Mouse (Mus musculus): ENCODE results near the gene Hspe1. TPM values are rescaled to one million over a fixed set of nuclear protein-coding genes. Genes with fewer than 3 reads are reported as not detected.

Hspe1 gene
- polyA plus RNA-seq, 1 experiment from 2014 or later: 292 TPM

DNA sequence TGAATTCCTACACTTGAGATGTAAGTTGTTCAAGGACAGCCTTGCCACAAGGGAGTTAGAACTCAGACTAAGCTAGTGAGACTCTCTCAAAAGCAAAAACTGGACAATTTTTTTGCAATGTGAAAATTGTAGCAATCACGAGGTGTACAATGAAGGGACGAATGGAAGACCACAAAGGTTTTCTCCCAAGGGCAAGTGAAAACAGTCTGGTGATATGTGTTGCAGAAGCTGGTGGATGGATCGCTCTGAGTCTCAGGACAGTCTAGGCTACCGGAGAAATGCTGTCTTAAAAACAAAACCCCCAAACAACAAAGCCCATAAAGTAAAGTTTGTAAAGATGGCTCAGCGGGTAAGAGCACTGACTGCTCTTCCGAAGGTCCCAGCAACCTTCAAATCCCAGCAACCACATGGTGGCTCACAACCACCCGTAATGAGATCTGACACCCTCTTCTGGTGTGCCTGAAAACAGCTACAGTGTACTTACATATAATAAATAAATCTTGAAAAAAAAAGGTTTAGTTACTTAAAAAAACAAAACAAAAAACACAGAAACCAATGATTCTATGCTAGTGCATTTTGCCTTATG is 2.1 kb upstream of the Hspe1 start:
- H3K27me3 ChIP-seq: no peaks in the 10 kb centered on the region
- H3K27ac ChIP-seq (replicated peaks): no peak overlapping the region
- no peak overlapping the region for H3K9ac ChIP-seq
- H3K9me3 ChIP-seq (replicated peaks): no peaks in the 10 kb centered on the region; the same call in 1 of the 2 replicates
- WGBS: 44% methylated on average over 7 of the region's 7 CpGs
- ATAC-seq (ENCODE audit: insufficient number of reproducible peaks, low FRiP score, low TSS enrichment, low read depth): no peak
- H3K4me3 ChIP-seq (replicated peaks): peak overlapping the region; percentile 96
- peaks cover 33% of the 10 kb centered on the region for H3K4me1 ChIP-seq
- H3K36me3 ChIP-seq: peaks cover 46% of the 10 kb centered on the region
- H3K4me2 ChIP-seq (replicated peaks): peak overlapping the region; percentile 72

GRCm38 (mm10) chr1:55086868-55087400 is 998 bp upstream of the Hspe1 start:
- peak overlapping the region; percentile 72 for H3K4me2 ChIP-seq (replicated peaks)
- H3K27me3 ChIP-seq: no peaks in the 10 kb centered on the region
- H3K4me3 ChIP-seq (replicated peaks): peak overlapping the region; percentile 96
- peak overlapping the region; percentile 95 for H3K27ac ChIP-seq (replicated peaks)
- H3K9me3 ChIP-seq (replicated peaks): no peaks in the 10 kb centered on the region; the same call in 1 of the 2 replicates
- ATAC-seq (ENCODE audit: insufficient number of reproducible peaks, low FRiP score, low TSS enrichment, low read depth): no peak
- peaks cover 33% of the 10 kb centered on the region for H3K4me1 ChIP-seq
- H3K9ac ChIP-seq: peak overlapping the region; percentile 89
- 0% methylated on average over 13 of the region's 13 CpGs for WGBS
- peaks cover 42% of the 10 kb centered on the region for H3K36me3 ChIP-seq

DNA sequence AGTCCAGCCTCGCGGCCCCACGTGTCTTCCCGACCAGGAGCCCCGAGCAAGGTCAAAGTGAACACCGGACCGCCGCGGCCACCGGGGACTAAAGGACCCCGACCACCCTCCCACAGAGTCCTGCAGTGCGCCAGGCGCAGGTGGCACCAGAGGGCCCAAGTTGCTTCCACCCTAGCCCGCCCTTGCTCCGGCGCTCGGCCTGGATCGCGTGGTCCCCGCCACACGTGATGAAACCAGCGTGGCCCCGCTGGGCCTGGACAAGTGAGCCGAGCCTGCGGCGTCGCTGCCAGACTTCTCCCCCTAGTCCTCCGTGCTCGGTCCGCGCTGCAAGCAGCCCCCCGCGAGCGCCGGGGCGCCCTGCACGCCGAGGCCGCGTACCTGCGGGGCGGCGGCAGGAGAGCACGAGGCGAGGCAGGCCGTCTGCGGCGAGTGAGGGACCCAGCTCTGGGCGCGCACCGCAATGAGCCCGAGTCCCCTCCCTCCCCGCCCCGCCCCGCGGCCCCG is 479 bp upstream of the Hspe1 start:
- Histone ChIP-seq H3K4me1 (peaks cover 33% of the 10 kb centered on the region), H3K27me3 (no peaks in the 10 kb centered on the region), H3K27ac (replicated peaks) (peak overlapping the region; percentile 95), H3K4me3 (replicated peaks) (peak overlapping the region; percentile 96), H3K4me2 (replicated peaks) (peak overlapping the region; percentile 72), H3K36me3 (peaks cover 38% of the 10 kb centered on the region), H3K9ac (peak overlapping the region; percentile 89), H3K9me3 (replicated peaks) (no peaks in the 10 kb centered on the region; the same call in 1 of the 2 replicates)
- ATAC-seq (ENCODE audit: insufficient number of reproducible peaks, low FRiP score, low TSS enrichment, low read depth): peak; percentile 58
- under 1% methylated on average over 36 of the region's 57 CpGs for WGBS

- peak overlapping the region; percentile 71 for H3K9ac ChIP-seq
- no peak for ATAC-seq (ENCODE audit: insufficient number of reproducible peaks, low FRiP score, low TSS enrichment, low read depth)
- peak overlapping the region; percentile 96 for H3K4me3 ChIP-seq (replicated peaks)
- WGBS: 6% methylated on average over 16 of the region's 16 CpGs
- H3K9me3 ChIP-seq (replicated peaks): no peaks in the 10 kb centered on the region
- H3K36me3 ChIP-seq: peaks cover 30% of the 10 kb centered on the region
- peaks cover 32% of the 10 kb centered on the region for H3K4me1 ChIP-seq
- H3K27me3 ChIP-seq: no peaks in the 10 kb centered on the region
- H3K27ac ChIP-seq (replicated peaks): peak overlapping the region; percentile 95
- H3K4me2 ChIP-seq (replicated peaks): peak overlapping the region; percentile 70
These were observed 922 bp downstream of the Hspe1 start for GRCm38 (mm10) chr1:55088611-55089497.

- H3K27ac ChIP-seq (replicated peaks): no peak overlapping the region
- no peaks in the 10 kb centered on the region for H3K27me3 ChIP-seq
- 81% methylated on average over 5 of the region's 5 CpGs for WGBS
- H3K4me1 ChIP-seq: peaks cover 27% of the 10 kb centered on the region
- no peaks in the 10 kb centered on the region for H3K9me3 ChIP-seq (replicated peaks)
- peaks cover 23% of the 10 kb centered on the region for H3K36me3 ChIP-seq
- H3K4me3 ChIP-seq (replicated peaks): peak overlapping the region; percentile 96
- no peak overlapping the region for H3K9ac ChIP-seq
- peak overlapping the region; percentile 70 for H3K4me2 ChIP-seq (replicated peaks)
- ATAC-seq (ENCODE audit: insufficient number of reproducible peaks, low FRiP score, low TSS enrichment, low read depth): no peak
These were observed 1.6 kb downstream of the Hspe1 start for GRCm38 (mm10) chr1:55089498-55090064.

GRCm38 (mm10) chr1:55092056-55092455 is 4.1 kb downstream of the Hspe1 start:
- no peaks in the 10 kb centered on the region for H3K9me3 ChIP-seq (replicated peaks)
- H3K4me1 ChIP-seq: peaks cover 11% of the 10 kb centered on the region
- H3K27ac ChIP-seq (replicated peaks): no peak overlapping the region
- H3K9ac ChIP-seq: no peak overlapping the region
- H3K27me3 ChIP-seq: no peaks in the 10 kb centered on the region
- no peak for ATAC-seq (ENCODE audit: insufficient number of reproducible peaks, low FRiP score, low TSS enrichment, low read depth)
- no peak overlapping the region for H3K4me2 ChIP-seq (replicated peaks)
- H3K36me3 ChIP-seq: peaks cover 17% of the 10 kb centered on the region
- H3K4me3 ChIP-seq (replicated peaks): no peak overlapping the region
- 83% methylated on average over 2 of the region's 2 CpGs for WGBS

DNA sequence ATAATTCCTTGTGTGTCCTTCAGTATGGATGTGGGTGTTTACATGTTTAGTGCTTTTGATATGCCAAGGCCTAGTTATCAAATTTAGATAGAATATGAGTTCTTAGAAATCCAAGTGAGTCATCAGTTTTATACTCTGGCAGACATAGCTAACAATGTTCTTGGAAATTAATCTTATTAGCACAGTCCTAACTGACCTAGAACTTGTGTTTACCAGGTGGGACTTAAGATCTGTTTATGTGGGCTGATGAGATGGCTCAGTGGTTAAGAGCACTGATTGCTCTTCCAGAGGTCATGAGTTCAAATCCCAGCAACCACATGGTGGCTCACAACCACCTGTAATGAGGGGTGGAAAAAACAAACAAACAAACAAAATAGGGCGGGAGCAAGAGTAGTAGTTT is 4.5 kb downstream of the Hspe1 start:
- Histone ChIP-seq H3K4me2 (replicated peaks) (no peak overlapping the region), H3K4me3 (replicated peaks) (no peak overlapping the region)

GRCm38 (mm10) chr1:55106919-55107585 is 19.1 kb downstream of the Hspe1 start:
- H3K4me1 ChIP-seq: no peaks in the 10 kb centered on the region
- WGBS: 81% methylated on average over 9 of the region's 9 CpGs
- no peak overlapping the region for H3K27ac ChIP-seq (replicated peaks)
- no peak overlapping the region for H3K9ac ChIP-seq
- H3K27me3 ChIP-seq: no peaks in the 10 kb centered on the region
- H3K9me3 ChIP-seq (replicated peaks): no peaks in the 10 kb centered on the region
- no peak overlapping the region for H3K4me2 ChIP-seq (replicated peaks)
- no peak overlapping the region for H3K4me3 ChIP-seq (replicated peaks)
- no peak for ATAC-seq (ENCODE audit: insufficient number of reproducible peaks, low FRiP score, low TSS enrichment, low read depth)
- no peaks in the 10 kb centered on the region for H3K36me3 ChIP-seq

More for the DNA sequence above, 4.5 kb downstream of the Hspe1 start:
- Histone ChIP-seq H3K27ac (replicated peaks) (no peak overlapping the region), H3K36me3 (peaks cover 17% of the 10 kb centered on the region), H3K9me3 (replicated peaks) (no peaks in the 10 kb centered on the region), H3K4me1 (peaks cover 11% of the 10 kb centered on the region), H3K9ac (no peak overlapping the region), H3K27me3 (no peaks in the 10 kb centered on the region)
- 97% methylated on average over 1 of the region's 1 CpGs for WGBS
- no peak for ATAC-seq (ENCODE audit: insufficient number of reproducible peaks, low FRiP score, low TSS enrichment, low read depth)

DNA sequence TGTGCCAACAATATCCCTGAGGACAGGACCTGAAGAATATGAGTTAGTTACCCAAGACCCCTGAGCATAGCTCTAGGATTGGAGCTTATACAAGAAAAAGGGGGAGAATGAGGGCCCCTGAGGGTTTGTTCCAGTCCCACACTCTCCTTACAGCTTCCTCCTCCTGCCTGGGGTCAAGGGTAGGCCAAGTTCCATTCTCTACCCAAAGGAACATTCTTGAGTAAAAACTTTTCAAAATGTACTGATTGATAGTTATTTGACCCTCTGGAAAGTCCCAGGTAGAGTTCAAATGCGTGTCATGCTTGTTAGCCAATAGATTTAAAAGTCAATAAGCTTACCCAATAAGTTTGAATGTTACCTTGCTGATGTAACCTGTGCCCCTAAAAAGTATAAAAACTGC is 19.7 kb downstream of the Hspe1 start:
- WGBS: 80% methylated on average over 1 of the region's 1 CpGs
- Histone ChIP-seq H3K27ac (replicated peaks) (no peak overlapping the region), H3K4me1 (no peaks in the 10 kb centered on the region), H3K36me3 (no peaks in the 10 kb centered on the region), H3K9me3 (replicated peaks) (no peaks in the 10 kb centered on the region), H3K4me3 (replicated peaks) (no peak overlapping the region), H3K9ac (no peak overlapping the region), H3K27me3 (no peaks in the 10 kb centered on the region), H3K4me2 (replicated peaks) (no peak overlapping the region)
- ATAC-seq (ENCODE audit: insufficient number of reproducible peaks, low FRiP score, low TSS enrichment, low read depth): no peak

- H3K27ac ChIP-seq (replicated peaks): no peak overlapping the region
- no peaks in the 10 kb centered on the region for H3K9me3 ChIP-seq (replicated peaks)
- no peak for ATAC-seq (ENCODE audit: insufficient number of reproducible peaks, low FRiP score, low TSS enrichment, low read depth)
- H3K4me2 ChIP-seq (replicated peaks): no peak overlapping the region
- no peaks in the 10 kb centered on the region for H3K36me3 ChIP-seq
- no peak overlapping the region for H3K9ac ChIP-seq
- H3K4me1 ChIP-seq: no peaks in the 10 kb centered on the region
- no peaks in the 10 kb centered on the region for H3K27me3 ChIP-seq
- WGBS: 47% methylated on average over 2 of the region's 2 CpGs
- no peak overlapping the region for H3K4me3 ChIP-seq (replicated peaks)
These were observed 20.5 kb downstream of the Hspe1 start for GRCm38 (mm10) chr1:55108473-55108872.
